Mouse (Mus musculus): ENCODE results near the gene Copb2. TPM values are rescaled to one million over a fixed set of nuclear protein-coding genes. Genes with fewer than 3 reads are reported as not detected.

The Copb2 gene
- polyA plus RNA-seq, 1 experiment from 2014 or later = 70.7 TPM

GRCm38 (mm10) chr9:98633287-98634162 lies 70.0 kb downstream of the Copb2 start:
- H3K27ac ChIP-seq (ENCODE audit: low read depth) = no peak overlapping the region
- no peak overlapping the region for H3K4me3 ChIP-seq (ENCODE audit: low read depth, low read length)
- no peak for ATAC-seq
- no peaks in the 10 kb centered on the region for H3K4me1 ChIP-seq (ENCODE audit: insufficient read depth)
- H3K27me3 ChIP-seq (ENCODE audit: insufficient read depth, low read length) = no peaks in the 10 kb centered on the region
- 70% methylated on average over 13 of the region's 13 CpGs for WGBS (ENCODE audit: insufficient replicate concordance)
- H3K4me2 ChIP-seq (ENCODE audit: low read depth, low read length) = no peak overlapping the region
- TF ChIP-seq CTCF (IDR thresholded peaks at IDR 0.05; ENCODE audit: low read depth) (no peak), EP300 (IDR thresholded peaks at IDR 0.05; ENCODE audit: low read depth) (no peak)
- no peaks in the 10 kb centered on the region for H3K9me3 ChIP-seq (ENCODE audit: low read length)
- no peak for DNase-seq
- no peaks in the 10 kb centered on the region for H3K36me3 ChIP-seq (replicated peaks; ENCODE audit: insufficient read depth, low read length)
- H3K9ac ChIP-seq (replicated peaks) = no peak overlapping the region

Other genes starting within 250 kb of the Copb2 start
- 54.3 and 59.6 TPM in 2 replicates for gene Rbp1, start 140.8 kb upstream of the Copb2 start, polyA plus RNA-seq (2015; fragmentation: Nextera tagmentation; extraction: Ambion mirVana)
- 85.5 and 94.5 TPM in 2 replicates for gene Rbp2, start 77.6 kb upstream of the Copb2 start, polyA plus RNA-seq (2015; fragmentation: Nextera tagmentation; extraction: Ambion mirVana)
- 25.9 and 26.0 TPM in 2 replicates for gene Mrps22, start 37.9 kb downstream of the Copb2 start, polyA plus RNA-seq (2015; fragmentation: Nextera tagmentation; extraction: Ambion mirVana)

All from liver, postnatal 0 days (tissue).